Mouse (Mus musculus) left cerebral cortex, adult 2 months (tissue): ENCODE measurements at regions not wholly inside any gene's neighbourhood (a gene's known extent, or its start where the extent isn't known, plus 50 kb on each side); places are given as distances from the start of the nearest gene placed in this dataset.

Source experiments
- DNase-seq, 2 experiments: peaks; one replicate each; pipeline ENCODE4 v3.0.0; 2021 to 2022; ENCODE audit warnings: low spot score in 2 of 2, mixed read lengths in 1 of 2; ENCODE audit errors: extremely low spot score in 1 of 2
- H3K27ac ChIP-seq: fragments of 200-600 bp; 2 replicates; pipeline ENCODE4 v1.8.1; 2022
- H3K4me3 ChIP-seq: fragments of 200-600 bp; 2 replicates; pipeline ENCODE4 v1.8.1; 2022
- CTCF ChIP-seq: fragments of 200-600 bp; IDR thresholded peaks from 2 replicates; pipeline ENCODE4 v1.8.1; 2022; ENCODE audit warnings: antibody characterized with exemption, mild to moderate bottlenecking, moderate library complexity
- intact Hi-C: fragments of 180-260 bp; cut with DNase I; formaldehyde crosslinking; loops from one replicate; pipeline ENCODE4 v1.15.1; 2025

DNA sequence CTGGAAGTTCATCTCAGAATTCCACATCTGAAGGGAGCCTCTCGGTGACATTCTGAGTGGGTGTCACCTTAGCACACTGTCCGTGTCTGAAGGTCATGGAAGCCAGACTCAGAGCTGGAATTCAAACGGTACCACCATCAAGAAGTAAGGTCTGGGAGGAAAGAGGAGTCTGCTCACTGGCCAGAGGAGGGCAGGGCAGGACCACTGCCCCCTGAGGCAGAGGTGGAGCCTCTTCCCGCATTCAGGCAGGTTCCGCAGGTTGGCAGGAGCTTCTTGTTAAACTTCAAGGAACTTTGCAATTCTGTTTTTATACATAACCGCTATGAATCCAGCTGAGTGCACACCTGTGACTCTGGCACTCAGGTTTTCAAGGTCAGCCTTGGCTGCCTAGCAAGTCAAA lies 231.4 kb downstream of the Sipa1l2 start:
- H3K27ac ChIP-seq = no peak overlapping the region
- no peak for DNase-seq
- H3K4me3 ChIP-seq = no peak overlapping the region
- intact Hi-C loops = no loop called here
- peak; percentile 38 for TF ChIP-seq CTCF

DNA sequence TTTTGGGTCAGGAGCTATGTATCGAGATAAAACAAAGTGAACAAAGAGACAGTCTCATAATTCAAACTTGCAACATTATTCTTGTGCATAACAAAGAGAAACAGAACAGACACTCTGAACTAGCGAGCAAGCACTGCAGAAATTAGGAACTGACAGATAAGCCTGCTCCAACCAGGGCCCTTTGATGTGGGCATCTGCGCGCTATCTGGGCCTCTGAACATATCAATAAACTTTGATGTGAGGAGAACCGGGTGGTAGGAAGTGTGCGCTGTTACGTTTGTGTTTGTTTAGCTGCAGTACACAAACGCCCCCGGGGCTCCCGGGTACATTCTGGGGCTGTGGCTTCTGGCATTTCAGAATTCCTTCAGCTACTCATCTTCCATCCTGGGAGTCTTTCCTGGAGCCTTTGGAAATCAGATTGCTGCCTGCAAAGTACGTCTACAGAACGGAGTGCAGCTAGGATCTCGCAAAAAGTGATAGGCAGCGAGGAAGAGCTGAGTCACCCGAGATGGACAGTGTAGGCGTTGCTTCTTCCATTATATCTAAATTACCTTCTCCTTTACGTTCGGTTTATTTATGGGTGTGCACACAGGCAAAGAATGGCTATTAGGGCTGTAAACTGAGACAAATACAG lies 232.0 kb downstream of the Sipa1l2 start:
- no peak for DNase-seq
- no peak for TF ChIP-seq CTCF
- intact Hi-C loops = no loop called here
- Histone ChIP-seq H3K4me3 (no peak overlapping the region), H3K27ac (no peak overlapping the region)

DNA sequence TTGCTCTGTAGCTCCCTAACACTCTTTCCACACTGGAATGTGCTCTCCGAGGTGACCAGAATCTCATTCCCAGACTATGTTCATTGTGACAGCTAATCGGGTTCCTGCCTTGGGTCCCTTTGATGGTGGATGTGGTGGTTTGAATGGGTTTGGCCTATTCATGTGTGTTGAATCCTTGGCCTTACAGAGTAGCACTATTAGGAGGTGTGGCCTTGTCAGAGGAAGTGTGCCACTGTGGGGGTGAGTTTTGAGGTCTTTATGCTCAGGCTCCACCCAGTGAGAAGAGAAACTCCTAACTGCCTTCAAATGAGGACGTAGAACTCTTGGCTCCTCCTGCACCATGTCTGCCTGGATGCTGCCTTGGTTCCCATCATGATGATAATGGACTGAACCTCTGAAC lies 232.8 kb downstream of the Sipa1l2 start:
- Histone ChIP-seq H3K27ac (no peak overlapping the region), H3K4me3 (no peak overlapping the region)
- intact Hi-C loops = no loop called here
- TF ChIP-seq CTCF = no peak
- DNase-seq = no peak

DNA sequence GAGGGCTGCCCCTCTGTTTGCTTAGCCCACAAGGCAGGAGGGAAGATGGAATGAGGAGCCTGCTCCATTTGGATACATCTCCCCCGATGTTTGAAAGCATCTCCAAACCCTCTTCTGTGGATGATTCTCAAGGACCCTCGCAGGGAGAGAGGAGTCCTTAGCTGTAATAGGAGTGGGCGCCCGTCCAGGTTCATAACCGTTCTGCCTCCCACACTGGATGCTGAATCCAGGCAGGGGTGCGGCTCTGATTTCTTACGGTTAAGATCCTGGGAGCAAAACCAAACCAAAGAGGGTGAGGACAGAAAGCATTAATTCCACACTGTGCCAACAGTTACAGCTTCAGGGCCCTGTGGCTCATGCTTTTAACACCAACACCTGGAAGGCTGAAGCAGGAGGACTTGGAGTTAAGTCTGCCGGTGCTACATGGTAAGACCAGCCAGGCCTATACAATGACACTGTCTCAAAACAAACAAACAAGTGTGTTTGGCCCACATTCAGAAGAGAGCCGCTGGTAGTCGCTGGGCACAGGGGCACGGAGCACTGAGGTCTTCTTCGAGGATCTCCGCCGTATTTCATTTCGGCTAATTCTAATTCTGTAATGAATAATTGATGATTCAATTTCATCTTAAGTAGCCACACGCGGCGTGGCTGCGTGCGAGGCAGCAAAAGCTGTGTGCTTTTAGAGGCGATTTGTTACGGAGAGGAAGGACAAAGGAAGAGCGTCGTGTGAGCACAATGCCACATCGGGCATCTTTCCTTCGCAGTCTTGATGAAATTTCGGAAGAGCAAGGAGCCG lies 233.8 kb downstream of the Sipa1l2 start:
- no peak for TF ChIP-seq CTCF
- no peak overlapping the region for H3K4me3 ChIP-seq
- no peak for DNase-seq
- intact Hi-C loops = no loop called here
- H3K27ac ChIP-seq = no peak overlapping the region

DNA sequence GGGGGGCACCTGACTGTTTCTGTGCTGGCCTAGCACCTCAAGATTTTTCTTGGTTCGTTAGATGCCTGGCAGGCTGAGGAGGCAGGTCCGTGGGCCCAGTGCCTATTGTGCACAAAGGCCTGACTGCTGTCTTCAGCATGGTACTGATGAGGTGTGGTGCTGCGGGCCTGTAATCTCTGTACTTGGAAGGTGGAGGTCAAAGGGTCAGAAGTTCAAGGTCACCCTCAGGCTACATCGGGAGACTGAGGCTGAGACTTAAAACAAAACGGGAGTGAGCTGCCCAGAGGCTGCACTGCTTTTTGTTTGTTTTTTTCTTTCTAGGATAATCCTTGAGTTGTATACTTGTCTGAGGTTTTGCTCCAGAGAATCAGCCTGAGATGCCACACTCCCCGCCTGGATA lies 234.4 kb downstream of the Sipa1l2 start:
- Histone ChIP-seq H3K4me3 (no peak overlapping the region), H3K27ac (no peak overlapping the region)
- intact Hi-C loops = no loop called here
- no peak for TF ChIP-seq CTCF
- DNase-seq = no peak

DNA sequence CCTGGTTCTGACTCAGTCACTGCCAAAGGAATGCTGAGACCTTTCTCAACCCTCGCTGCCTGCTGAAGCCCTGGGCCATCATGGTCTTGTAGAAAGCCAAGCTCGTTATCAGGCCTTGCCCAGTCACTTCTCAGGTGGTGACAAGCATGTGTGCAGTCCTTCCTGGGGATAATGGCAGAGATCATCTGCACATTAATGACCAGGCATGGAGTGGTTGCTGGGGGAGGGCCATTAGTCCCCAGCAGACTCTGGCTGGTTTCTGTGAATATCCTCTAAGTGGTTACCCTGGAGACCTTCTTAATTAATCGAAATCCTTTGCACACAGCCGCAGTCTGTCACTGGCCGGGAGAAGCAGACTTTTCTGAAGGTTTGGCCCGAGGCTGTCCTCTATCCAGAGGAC lies 239.0 kb downstream of the Sipa1l2 start:
- Histone ChIP-seq H3K4me3 (no peak overlapping the region), H3K27ac (no peak overlapping the region)
- DNase-seq = no peak
- intact Hi-C loops = no loop called here
- no peak for TF ChIP-seq CTCF

- H3K27ac ChIP-seq = no peak overlapping the region
- intact Hi-C loops = no loop called here
- H3K4me3 ChIP-seq = no peak overlapping the region
Measured at GRCm38 (mm10) chr8:125328650-125329049, 241.0 kb downstream of the Sipa1l2 start.

DNA sequence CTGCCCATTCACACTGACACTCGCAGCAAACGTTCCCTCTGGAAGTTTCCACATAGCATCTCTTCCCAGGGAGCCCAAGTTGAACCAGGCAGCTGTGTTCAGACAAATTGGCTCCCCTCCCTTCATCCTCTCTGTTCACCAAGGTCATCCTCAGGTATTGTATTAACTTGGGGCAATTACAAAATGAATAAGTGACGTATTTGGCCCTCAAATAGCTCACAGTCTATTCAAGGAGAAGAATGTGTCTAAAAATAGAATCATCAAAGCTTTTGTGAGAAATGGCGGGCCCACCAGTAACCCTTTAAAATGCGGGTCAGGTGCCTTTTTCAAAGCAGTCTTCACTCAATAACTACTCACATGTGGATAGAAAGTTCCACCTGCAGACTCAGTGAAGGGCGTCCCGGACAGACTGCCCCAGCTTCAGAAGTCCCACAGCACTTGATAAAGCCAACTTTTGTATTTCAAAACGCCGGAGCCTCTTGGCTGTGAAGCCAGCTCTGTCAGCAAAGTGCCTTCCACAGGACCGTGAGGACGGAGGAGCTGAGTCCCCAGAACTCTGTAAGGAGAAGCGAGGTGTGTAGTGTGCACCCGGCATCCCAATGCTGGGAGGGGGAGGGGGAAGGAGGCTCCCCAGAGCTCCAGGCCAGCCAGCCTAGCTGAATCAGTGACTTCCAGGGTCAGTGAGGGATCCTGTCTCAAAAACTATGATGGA lies 241.9 kb downstream of the Sipa1l2 start:
- Histone ChIP-seq H3K27ac (no peak overlapping the region), H3K4me3 (no peak overlapping the region)
- DNase-seq = no peak
- no peak for TF ChIP-seq CTCF
- intact Hi-C loops = no loop called here

More at GRCm38 (mm10) chr8:125328650-125329049, 241.0 kb downstream of the Sipa1l2 start:
- DNase-seq = no peak
- TF ChIP-seq CTCF = no peak

GRCm38 (mm10) chr8:125327006-125327405 lies 242.6 kb downstream of the Sipa1l2 start:
- intact Hi-C loops = no loop called here
- TF ChIP-seq CTCF = no peak
- DNase-seq = no peak
- H3K4me3 ChIP-seq = no peak overlapping the region
- H3K27ac ChIP-seq = no peak overlapping the region

DNA sequence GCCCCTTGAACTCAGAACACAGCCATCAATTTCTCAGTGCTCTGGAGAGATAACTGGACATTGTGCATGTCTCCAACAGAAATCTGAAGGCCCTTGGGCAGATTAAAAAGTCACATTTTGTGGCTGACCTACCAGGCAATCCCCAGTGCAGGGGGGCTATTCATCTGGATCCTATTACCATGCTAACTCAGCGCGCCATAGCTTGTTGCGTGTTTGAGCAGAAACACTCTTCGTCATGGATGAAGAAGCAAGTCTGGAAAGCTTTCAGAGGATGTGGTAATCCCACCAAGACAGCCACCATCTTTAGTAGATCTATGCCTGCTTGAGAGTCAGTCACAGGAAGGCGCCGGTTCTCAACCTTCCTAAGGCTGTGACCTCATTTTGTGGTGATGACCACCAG lies 243.9 kb downstream of the Sipa1l2 start:
- TF ChIP-seq CTCF = no peak
- no peak overlapping the region for H3K27ac ChIP-seq
- intact Hi-C loops = no loop called here
- DNase-seq = no peak
- H3K4me3 ChIP-seq = no peak overlapping the region

DNA sequence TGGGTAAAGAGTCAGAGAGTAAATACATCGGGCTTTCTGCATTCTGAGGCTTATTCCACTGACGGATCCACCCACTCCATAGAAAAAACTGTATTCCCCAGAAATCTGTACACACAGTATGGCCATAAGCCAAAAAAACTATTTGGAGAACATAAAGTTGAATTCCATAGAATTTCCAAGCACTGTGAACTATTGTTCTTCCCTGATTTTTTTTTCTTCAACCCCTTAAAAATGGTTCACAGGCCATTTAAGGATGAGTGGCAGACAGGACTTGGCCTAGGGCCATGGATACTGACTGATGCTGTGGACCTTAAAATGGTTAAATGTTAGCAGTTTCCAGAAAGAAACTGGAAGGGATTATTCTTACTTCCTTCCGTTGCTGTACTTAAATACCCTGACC lies 247.0 kb downstream of the Sipa1l2 start:
- intact Hi-C loops = no loop called here
- no peak overlapping the region for H3K4me3 ChIP-seq
- no peak overlapping the region for H3K27ac ChIP-seq
- DNase-seq = no peak
- no peak for TF ChIP-seq CTCF

- TF ChIP-seq CTCF = no peak
- intact Hi-C loops = no loop called here
- H3K4me3 ChIP-seq = no peak overlapping the region
- no peak for DNase-seq
- H3K27ac ChIP-seq = no peak overlapping the region
Measured at GRCm38 (mm10) chr8:125317584-125317991, 252.0 kb downstream of the Sipa1l2 start.
